Mouse (Mus musculus) left cerebral cortex, adult 6 months (tissue): Measurements from ENCODE around the gene 2700081O15Rik. TPM values are rescaled to one million over a fixed set of nuclear protein-coding genes. Genes with fewer than 3 reads are reported as not detected.

ENCODE experiments used
- long read RNA-seq, 2 experiments: library from polyadenylated mRNA; unstranded; transcript quantifications; one replicate each; pipeline ENCODE4 v2.0.0; 2019 to 2020
- polyA plus RNA-seq: library from polyadenylated mRNA; unstranded; fragments of <200 nt; fragmentation: Nextera tagmentation; gene quantifications from 2 replicates; pipeline ENCODE4 v1.2.3, GENCODE M21; 2021

2700081O15Rik gene
- polyA plus RNA-seq, result 1.6 and 2.0 TPM in 2 replicates
- long read RNA-seq, experiment 1, partial matches to known transcripts, result 2 of 14 reads
- long read RNA-seq, experiment 1, other reads (novel, unspliced or antisense), result 12 of 14 reads
- long read RNA-seq, experiment 2, partial matches to known transcripts, result 0 of 119 reads
- long read RNA-seq, experiment 2, other reads (novel, unspliced or antisense), result 119 of 119 reads

DNA sequence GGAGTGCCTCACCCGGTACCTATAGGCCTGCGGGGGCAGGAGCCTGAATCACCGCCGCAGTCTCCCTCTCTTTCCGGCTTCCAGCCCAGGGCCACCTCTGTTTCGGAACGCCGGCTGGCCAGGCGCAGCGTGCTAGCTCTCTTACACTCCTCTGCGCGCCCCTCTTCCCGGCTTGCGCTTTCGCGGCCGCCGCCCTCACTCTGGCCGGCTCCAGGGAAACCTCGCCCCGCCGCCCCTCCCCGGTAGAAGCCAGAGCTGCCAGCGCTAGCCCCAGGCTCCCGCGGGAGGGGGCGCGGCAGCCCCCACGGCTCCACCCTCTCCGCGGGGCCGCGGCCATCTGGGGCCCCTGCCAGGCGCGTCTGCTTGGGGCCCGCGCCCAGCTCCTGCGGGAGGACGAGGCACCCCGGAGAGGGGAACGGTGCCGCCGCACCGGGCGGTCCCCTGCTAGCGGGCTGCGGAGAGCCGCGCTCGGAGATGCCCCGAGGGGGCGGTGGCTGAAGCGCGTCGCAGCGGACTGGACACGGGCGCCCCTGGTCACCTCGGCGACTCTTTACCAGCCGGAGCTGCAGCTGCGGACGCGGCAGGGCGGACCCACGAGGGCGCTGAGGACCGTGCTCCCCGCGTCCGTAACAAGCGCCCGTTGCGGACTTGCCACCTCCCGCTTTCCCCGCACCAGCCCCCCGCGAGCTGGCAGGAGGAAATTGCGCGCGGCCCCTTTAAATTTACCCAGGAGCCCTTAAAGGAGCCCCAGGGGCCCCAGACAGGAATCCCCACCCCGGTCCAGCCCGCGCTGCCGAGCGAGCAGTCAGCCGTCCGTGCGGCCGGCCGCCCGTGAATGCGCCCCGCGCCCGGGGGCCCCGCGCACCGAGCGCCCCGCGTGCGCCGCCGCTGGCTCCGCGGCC lies at the start of gene 2700081O15Rik:
TSS of gene 2700081O15Rik (plus strand) at position 792 of the 902 bp plus-strand sequence.

DNA sequence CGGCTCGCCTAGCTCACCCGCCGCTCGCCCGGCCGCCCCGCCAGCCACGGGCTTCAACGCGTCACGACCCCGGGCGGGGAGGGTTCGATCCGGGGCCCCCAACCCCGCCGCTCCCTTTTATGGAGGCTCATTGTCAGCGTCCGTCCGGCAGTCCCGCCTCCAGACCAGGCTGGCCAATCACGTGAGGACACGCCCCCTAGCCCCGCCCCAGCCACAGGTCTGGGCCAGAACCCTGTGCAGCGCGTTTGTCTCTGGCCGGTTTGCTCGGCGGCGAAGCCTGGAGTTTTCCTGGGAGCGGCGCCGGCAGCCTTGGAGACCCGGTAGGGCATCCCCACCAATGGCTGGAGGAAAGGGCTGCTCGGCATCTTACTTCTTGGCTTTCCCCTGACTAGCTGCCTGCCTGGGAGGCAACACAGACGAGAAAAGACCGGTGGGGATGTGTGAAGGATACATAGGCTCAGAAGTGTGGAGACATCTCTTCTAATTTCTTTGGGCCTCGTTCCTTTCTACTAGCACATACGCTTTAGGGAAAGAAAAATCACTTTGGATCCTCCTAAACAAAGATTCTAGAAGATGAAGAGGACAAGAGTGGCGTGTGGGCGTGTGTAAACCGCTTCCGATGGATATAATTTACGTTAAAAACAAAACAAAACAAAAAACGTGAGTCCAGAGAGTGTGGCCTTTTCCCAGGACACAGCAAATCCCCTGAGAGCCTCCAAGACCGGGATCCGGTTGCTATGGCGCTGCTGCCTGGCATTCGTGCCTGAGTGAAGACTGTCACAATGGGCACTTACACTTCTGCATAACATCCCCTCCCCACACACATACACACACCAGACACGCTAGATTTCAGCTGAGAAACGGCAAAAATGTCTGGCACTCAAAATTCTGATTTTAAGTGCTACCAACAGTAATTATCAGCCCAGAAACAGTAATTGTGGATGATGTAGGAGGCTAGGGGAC lies 34.2 kb upstream of the 2700081O15Rik start, which contains the start of gene Spindoc:
TSS of gene Spindoc (minus strand) at position 92 of the 963 bp plus-strand sequence.

Other genes starting within 250 kb of the 2700081O15Rik start
- 674 and 694 TPM in 2 replicates for gene Otub1, start 211.3 kb upstream of the 2700081O15Rik start, polyA plus RNA-seq
- gene Cox8a, start 200.0 kb upstream of the 2700081O15Rik start, polyA plus RNA-seq, result 7,187 and 8,116 TPM in 2 replicates
- 9.4 and 11.2 TPM in 2 replicates for gene Naa40, start 176.4 kb upstream of the 2700081O15Rik start, polyA plus RNA-seq
- gene Rcor2, start 150.3 kb upstream of the 2700081O15Rik start, polyA plus RNA-seq, result 1.3 and 3.4 TPM in 2 replicates
- 26.0 and 29.1 TPM in 2 replicates for gene Mark2, start 75.8 kb upstream of the 2700081O15Rik start, polyA plus RNA-seq
- 2.9 and 6.9 TPM in 2 replicates for gene Spindoc, start 34.6 kb upstream of the 2700081O15Rik start, polyA plus RNA-seq
- 605 and 631 TPM in 2 replicates for gene Rtn3, start 65.7 kb downstream of the 2700081O15Rik start, polyA plus RNA-seq
- 5.8 and 7.3 TPM in 2 replicates for gene Atl3, start 76.4 kb downstream of the 2700081O15Rik start, polyA plus RNA-seq
- 17.1 and 23.7 TPM in 2 replicates for gene Pla2g16, start 139.8 kb downstream of the 2700081O15Rik start, polyA plus RNA-seq
- gene Lgals12, start 189.6 kb downstream of the 2700081O15Rik start, polyA plus RNA-seq, result 0.15 and 0.21 TPM in 2 replicates
- gene Hrasls5, start 194.9 kb downstream of the 2700081O15Rik start, polyA plus RNA-seq, result 0.13 TPM in 1 of 2 replicates, not detected in the other